Mouse (Mus musculus) cerebellum, postnatal 25 days (tissue): ENCODE measurements at regions not wholly inside any gene's neighbourhood (a gene's known extent, or its start where the extent isn't known, plus 50 kb on each side); places are given as distances from the start of the nearest gene placed in this dataset.

ENCODE experiments used
- DNase-seq, 2 experiments: peaks; one replicate each; pipeline ENCODE4 v3.0.0; 2021; ENCODE audit warnings: mixed read lengths in 2 of 2

- DNase-seq, result no peak
Measured at GRCm38 (mm10) chr15:15443271-15443670, 1285.3 kb upstream of the Cdh9 start.

GRCm38 (mm10) chr15:15477702-15478101 lies 1250.9 kb upstream of the Cdh9 start:
- DNase-seq, result no peak

GRCm38 (mm10) chr15:15500276-15500675 lies 1228.3 kb upstream of the Cdh9 start:
- no peak for DNase-seq

- DNase-seq, result no peak
Measured at GRCm38 (mm10) chr15:15538944-15539343, 1189.6 kb upstream of the Cdh9 start.

- no peak for DNase-seq
Measured at GRCm38 (mm10) chr15:15559148-15559752, 1169.3 kb upstream of the Cdh9 start.

- no peak for DNase-seq
Measured at GRCm38 (mm10) chr15:15582300-15582880, 1146.2 kb upstream of the Cdh9 start.

GRCm38 (mm10) chr15:15617976-15618375 lies 1110.6 kb upstream of the Cdh9 start:
- no peak for DNase-seq

- DNase-seq, result peak in 1 of 2 experiments; percentile 4
Measured at GRCm38 (mm10) chr15:15629304-15629703, 1099.3 kb upstream of the Cdh9 start.

- peak; percentile 4 for DNase-seq
Measured at GRCm38 (mm10) chr15:15630283-15630682, 1098.3 kb upstream of the Cdh9 start.

GRCm38 (mm10) chr15:15637130-15637529 lies 1091.4 kb upstream of the Cdh9 start:
- DNase-seq, result no peak

GRCm38 (mm10) chr15:15648734-15649133 lies 1079.8 kb upstream of the Cdh9 start:
- no peak for DNase-seq

- no peak for DNase-seq
Measured at GRCm38 (mm10) chr15:15666744-15667143, 1061.8 kb upstream of the Cdh9 start.

- no peak for DNase-seq
Measured at GRCm38 (mm10) chr15:15692713-15693112, 1035.8 kb upstream of the Cdh9 start.

- no peak for DNase-seq
Measured at GRCm38 (mm10) chr15:15716694-15717093, 1011.9 kb upstream of the Cdh9 start.

GRCm38 (mm10) chr15:15741987-15742386 lies 986.6 kb upstream of the Cdh9 start:
- no peak for DNase-seq

- no peak for DNase-seq
Measured at GRCm38 (mm10) chr15:15743011-15743410, 985.5 kb upstream of the Cdh9 start.
